Mouse (Mus musculus) ES-Bruce4 (cell line): ENCODE measurements around the gene Lbhd2. TPM values are rescaled to one million over a fixed set of nuclear protein-coding genes. Genes with fewer than 3 reads are reported as not detected.

Experiments
- H3K27ac ChIP-seq: 2 replicates; pipeline ENCODE4 v1.5.1; 2012; ENCODE audit warnings: low read length, inconsistent platforms; ENCODE audit not compliant: insufficient read depth
- H3K27me3 ChIP-seq: 2 replicates; pipeline ENCODE4 v1.6.1; 2012; ENCODE audit warnings: mild to moderate bottlenecking, low read length, inconsistent platforms; ENCODE audit not compliant: control insufficient read depth, poor library complexity, insufficient read depth, severe bottlenecking
- H3K36me3 ChIP-seq: 2 replicates; pipeline ENCODE4 v1.6.1; 2012; ENCODE audit warnings: inconsistent platforms, mild to moderate bottlenecking, low read length, moderate library complexity; ENCODE audit not compliant: control insufficient read depth, poor library complexity, insufficient read depth, severe bottlenecking
- H3K4me1 ChIP-seq: one replicate; pipeline ENCODE4 v1.8.1; 2011; ENCODE audit warnings: low read length; ENCODE audit not compliant: control insufficient read depth, insufficient read depth
- H3K4me3 ChIP-seq: 2 replicates; pipeline ENCODE4 v1.5.1; 2011; ENCODE audit warnings: low read depth, mild to moderate bottlenecking, low read length
- H3K9ac ChIP-seq: 2 replicates; pipeline ENCODE4 v1.6.1; 2012; ENCODE audit warnings: low read depth, mild to moderate bottlenecking, inconsistent platforms; ENCODE audit not compliant: poor library complexity, severe bottlenecking
- H3K9me3 ChIP-seq: replicated peaks from 2 replicates; pipeline ENCODE4 v1.6.1; 2012; ENCODE audit warnings: mild to moderate bottlenecking, low read length, inconsistent platforms; ENCODE audit not compliant: control insufficient read depth, poor library complexity, insufficient read depth, severe bottlenecking
- CTCF ChIP-seq: IDR thresholded peaks from one replicate; pipeline ENCODE4 v1.8.1; 2011; ENCODE audit warnings: low read depth, low read length
- EP300 ChIP-seq: IDR thresholded peaks from 2 replicates; pipeline ENCODE4 v1.6.1; 2011; ENCODE audit warnings: low read depth, low read length; ENCODE audit not compliant: insufficient read depth
- POLR2A ChIP-seq: IDR thresholded peaks from one replicate; pipeline ENCODE4 v1.8.1; 2011; ENCODE audit warnings: low read length; ENCODE audit not compliant: insufficient read depth
- polyA plus RNA-seq: library from polyadenylated mRNA; stranded (reverse); fragments of >200 nt; gene quantifications from 2 replicates; pipeline ENCODE4 v1.2.4, GENCODE M21; 2011; ENCODE audit warnings: low read depth; ENCODE audit not compliant: missing spikeins, insufficient read depth, insufficient read length

Gene Lbhd2
- polyA plus RNA-seq, 1 experiment = not detected

DNA sequence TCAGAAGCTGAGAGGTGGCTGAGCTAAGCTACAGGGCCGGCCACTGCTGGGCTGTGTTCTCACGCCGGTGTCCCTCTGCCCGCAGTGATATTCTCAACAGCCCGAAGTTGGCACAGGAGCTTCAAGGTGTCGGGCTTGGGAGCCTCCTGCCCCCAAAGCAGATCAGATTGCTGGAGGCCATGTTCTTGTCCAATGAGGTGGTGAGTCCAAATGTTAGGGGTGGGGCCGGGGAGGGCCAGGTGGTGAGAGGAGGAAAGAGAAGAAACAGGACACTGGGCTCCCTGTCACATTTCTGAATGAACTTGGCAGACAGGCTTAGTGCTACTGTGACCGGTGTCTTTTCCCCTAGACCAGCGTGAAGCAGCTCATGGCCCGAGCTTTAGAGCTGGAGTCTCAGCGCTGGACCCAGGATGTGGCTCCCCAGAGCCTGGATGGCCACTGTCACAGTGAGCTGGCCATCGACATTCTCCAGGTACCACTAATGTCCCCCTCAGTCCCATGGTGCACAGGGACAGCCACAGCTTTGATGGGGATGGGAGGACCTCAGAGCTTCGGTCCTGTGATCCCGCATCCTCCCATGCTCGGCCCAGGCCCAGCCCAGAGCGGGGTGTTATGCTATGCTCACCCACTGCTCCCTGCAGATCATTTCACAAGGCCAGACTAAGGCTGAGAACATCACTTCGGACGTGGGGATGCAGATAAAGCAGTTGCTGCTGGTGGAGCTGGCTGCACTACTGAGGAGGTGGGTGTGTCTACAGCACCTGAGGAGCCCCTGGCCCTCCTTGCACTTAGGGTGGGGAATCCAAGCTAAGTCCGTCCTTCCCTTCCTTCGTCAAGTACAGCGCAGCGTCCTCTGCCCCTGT lies 41.5 kb downstream of the Lbhd2 start:
- Histone ChIP-seq H3K4me1 (no peaks in the 10 kb centered on the region), H3K27ac (no peak overlapping the region), H3K9ac (no peak overlapping the region), H3K27me3 (no peaks in the 10 kb centered on the region; the same call in 1 of the 2 replicates), H3K9me3 (no peaks in the 10 kb centered on the region), H3K36me3 (no peaks in the 10 kb centered on the region), H3K4me3 (no peak overlapping the region)
- no peak for TF ChIP-seq POLR2A
- no peak for TF ChIP-seq CTCF
- no peak for TF ChIP-seq EP300

DNA sequence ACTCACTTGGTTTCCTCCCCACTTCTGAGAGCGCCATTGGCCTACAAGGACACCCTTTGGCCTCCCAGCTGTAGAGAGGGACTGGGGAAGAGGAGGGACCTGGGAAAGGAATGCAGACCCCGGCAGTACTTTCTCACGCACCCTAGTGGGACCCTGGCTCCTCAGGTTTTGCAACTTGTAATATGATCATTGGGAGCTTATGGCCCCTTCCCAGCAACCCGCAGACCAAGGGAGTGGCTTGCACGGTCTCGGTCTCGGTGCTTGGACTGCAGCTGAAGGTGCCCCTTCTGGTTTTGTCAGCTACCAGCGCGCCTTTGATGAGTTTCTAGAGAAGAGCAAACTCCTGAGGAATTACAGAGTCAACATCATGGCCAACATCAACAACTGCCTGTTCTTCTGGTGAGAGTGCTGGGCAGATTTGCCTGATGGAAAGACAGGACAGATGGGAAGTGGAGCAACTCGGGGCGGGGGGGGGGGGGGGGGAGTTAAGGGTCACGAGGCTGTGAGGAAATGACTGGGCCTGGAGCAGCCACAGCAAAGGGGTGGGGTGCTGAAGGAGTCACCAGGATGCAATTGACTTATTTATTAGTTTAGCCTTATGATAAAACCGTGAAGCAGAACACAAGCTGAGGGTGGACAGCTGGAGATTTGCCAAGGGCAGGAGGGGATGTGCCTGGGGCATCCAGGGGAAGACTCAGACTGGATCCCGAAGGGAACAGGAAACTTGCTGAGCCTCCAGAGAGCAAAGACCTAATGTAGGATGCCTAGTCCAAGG lies 42.5 kb downstream of the Lbhd2 start:
- Histone ChIP-seq H3K9ac (no peak overlapping the region), H3K27me3 (no peaks in the 10 kb centered on the region), H3K27ac (no peak overlapping the region), H3K36me3 (no peaks in the 10 kb centered on the region), H3K9me3 (no peaks in the 10 kb centered on the region), H3K4me1 (no peaks in the 10 kb centered on the region), H3K4me3 (no peak overlapping the region)
- TF ChIP-seq POLR2A = no peak
- TF ChIP-seq EP300 = no peak
- TF ChIP-seq CTCF = no peak

- Histone ChIP-seq H3K9ac (no peak overlapping the region), H3K36me3 (no peaks in the 10 kb centered on the region), H3K9me3 (no peaks in the 10 kb centered on the region), H3K27ac (no peak overlapping the region), H3K4me1 (no peaks in the 10 kb centered on the region), H3K4me3 (no peak overlapping the region), H3K27me3 (no peaks in the 10 kb centered on the region)
- TF ChIP-seq POLR2A (no peak), CTCF (no peak), EP300 (no peak)
Measured at GRCm38 (mm10) chr12:111450359-111450758, 43.8 kb downstream of the Lbhd2 start.

DNA sequence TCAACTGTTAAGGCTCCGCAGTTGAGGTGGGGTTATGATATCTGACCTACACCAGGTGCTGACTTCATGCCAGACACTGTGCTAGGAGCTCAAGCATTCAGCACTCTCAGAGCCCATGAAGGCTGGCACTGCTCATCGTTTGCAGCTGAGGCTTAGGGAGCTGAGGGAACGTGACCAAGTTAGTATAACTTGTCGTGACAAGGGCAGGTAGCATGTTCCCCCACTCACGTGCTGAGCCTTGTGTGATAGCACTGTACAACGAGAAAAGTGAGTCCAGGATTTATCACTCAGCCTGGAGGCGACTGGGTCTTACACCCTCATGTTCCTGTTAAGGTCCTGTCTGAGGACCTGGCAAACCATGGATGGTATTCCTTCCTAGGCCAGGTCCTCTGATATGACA lies 45.0 kb downstream of the Lbhd2 start:
- H3K9ac ChIP-seq = no peak overlapping the region
- TF ChIP-seq POLR2A (no peak), CTCF (no peak), EP300 (no peak)
- H3K4me1 ChIP-seq = no peaks in the 10 kb centered on the region
- H3K27me3 ChIP-seq = no peaks in the 10 kb centered on the region
- H3K27ac ChIP-seq = no peak overlapping the region
- no peaks in the 10 kb centered on the region for H3K9me3 ChIP-seq
- no peaks in the 10 kb centered on the region for H3K36me3 ChIP-seq
- H3K4me3 ChIP-seq = no peak overlapping the region

DNA sequence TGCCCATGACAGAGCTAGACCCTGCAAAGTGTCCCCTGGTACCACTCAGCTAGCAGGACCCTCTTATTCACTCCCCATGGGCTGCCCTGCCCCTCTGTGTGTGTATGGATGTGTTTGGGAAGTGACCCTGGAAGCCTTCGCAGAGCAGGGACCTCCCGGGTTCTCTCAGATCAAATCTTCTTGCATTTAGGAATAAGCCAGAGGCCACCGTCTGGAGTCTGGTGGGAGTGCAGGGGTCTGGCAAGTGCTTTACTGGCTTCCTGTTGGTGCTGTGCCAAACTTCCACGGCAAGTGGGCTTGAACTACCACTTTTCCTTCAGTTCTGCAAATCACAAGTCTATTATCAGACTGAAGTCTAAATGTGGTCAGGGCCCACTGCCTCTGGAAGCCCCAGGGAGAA lies 47.4 kb downstream of the Lbhd2 start:
- Histone ChIP-seq H3K9me3 (no peaks in the 10 kb centered on the region), H3K9ac (no peak overlapping the region), H3K27ac (no peak overlapping the region), H3K36me3 (no peaks in the 10 kb centered on the region), H3K27me3 (no peaks in the 10 kb centered on the region), H3K4me1 (no peaks in the 10 kb centered on the region), H3K4me3 (no peak overlapping the region)
- TF ChIP-seq POLR2A = no peak
- TF ChIP-seq EP300 = no peak
- TF ChIP-seq CTCF = no peak

GRCm38 (mm10) chr12:111454543-111455280 lies 48.1 kb downstream of the Lbhd2 start:
- no peaks in the 10 kb centered on the region for H3K36me3 ChIP-seq
- H3K9ac ChIP-seq = no peak overlapping the region
- H3K27me3 ChIP-seq = no peaks in the 10 kb centered on the region
- no peak overlapping the region for H3K27ac ChIP-seq
- H3K4me1 ChIP-seq = no peaks in the 10 kb centered on the region
- TF ChIP-seq EP300 (no peak), CTCF (no peak), POLR2A (no peak)
- H3K4me3 ChIP-seq = no peak overlapping the region
- H3K9me3 ChIP-seq = no peaks in the 10 kb centered on the region
